Mouse (Mus musculus): Measurements from ENCODE around the gene Hpf1.

Gene Hpf1

DNA sequence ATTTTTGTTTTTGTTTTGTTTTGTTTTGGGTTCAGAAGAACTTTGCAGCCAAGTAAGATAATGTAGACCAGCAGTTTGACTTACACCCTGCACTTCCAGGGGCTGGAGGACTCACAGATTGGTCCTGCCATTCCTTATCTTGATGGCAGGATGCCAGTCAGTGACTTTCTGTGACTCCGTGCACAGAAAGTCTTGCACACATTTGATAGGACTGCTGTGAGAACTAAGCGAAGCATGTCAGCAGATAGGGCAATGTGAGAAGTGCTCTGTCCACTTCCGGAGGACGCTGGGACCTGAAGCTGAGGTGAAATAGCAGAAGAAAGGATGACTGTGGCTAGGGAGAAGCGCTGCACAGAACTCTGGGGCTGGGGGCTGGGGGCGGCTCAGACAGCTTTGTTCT is 5.7 kb downstream of the Hpf1 start:
- DNase-seq (ENCODE audit: low spot score in 2 of 2), result peak in 1 of 2 experiments; percentile 46

DNA sequence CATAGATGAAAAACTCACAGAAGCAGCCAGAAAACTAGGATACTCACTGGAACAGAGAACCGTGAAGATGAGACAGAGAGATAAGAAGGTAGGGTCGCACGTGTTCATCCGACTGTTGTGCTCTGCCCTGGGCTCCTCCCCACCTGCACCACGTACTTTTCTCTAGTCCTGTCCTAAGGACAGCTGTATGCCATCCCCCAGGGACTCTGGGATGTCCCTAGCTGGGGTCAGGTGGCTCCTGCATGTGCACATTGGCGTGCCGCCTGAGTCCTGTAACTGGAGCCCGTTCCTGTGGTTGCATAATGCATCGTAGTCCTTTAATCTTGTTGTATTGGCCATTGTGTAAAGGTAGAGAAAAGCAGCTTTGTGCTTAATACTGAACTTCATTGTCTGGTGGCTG is 9.9 kb downstream of the Hpf1 start:
- no peak for DNase-seq (ENCODE audit: low spot score in 2 of 2)

- DNase-seq (ENCODE audit: low spot score in 2 of 2), result no peak
These were observed 21.9 kb downstream of the Hpf1 start for GRCm38 (mm10) chr8:60912081-60912480.

DNA sequence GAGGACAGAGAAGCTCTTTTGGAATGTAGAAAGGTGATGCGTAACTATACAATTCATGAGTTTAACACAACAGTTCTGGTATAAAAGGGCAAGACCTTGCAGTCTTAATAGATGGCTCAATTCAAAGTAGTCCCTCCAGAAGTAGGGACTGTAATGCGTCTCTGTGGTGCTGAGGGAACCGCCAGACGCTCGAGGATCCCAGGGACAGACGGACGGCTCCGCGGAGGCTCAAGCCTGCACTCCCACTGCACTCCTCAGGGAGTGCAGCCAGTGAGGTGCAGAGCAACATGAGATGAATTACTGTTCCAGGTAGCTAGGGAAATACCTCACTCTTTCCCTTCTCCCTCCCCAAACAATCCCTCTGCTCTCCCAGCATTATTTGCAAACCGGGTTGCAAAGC is 22.3 kb downstream of the Hpf1 start:
- DNase-seq (ENCODE audit: low spot score in 2 of 2), result no peak

GRCm38 (mm10) chr8:60919069-60919468 is 28.9 kb downstream of the Hpf1 start:
- DNase-seq (ENCODE audit: low spot score in 2 of 2), result no peak

DNA sequence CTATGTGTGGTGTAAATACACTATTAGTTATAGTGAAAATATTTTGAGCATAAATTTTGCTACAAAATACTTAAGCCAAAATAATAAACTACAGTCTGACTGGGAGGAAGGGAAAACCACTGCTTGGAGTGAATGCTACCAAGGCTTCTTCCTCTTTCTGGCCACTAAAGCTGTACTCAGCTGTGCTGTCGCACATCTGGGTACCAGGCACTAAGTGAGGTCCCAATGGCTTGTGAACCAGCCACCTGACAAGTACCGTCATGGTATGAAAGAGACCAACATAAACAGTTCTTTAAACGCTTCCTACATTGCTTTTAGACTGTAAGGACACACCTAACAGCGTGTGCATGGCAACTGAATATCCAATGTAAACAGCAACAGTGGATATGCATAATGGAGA is 30.0 kb downstream of the Hpf1 start:
- peak in 1 of 2 experiments; percentile 25 for DNase-seq (ENCODE audit: low spot score in 2 of 2)

GRCm38 (mm10) chr8:60933617-60934016 is 43.4 kb downstream of the Hpf1 start:
- DNase-seq (ENCODE audit: low spot score in 2 of 2), result no peak

DNA sequence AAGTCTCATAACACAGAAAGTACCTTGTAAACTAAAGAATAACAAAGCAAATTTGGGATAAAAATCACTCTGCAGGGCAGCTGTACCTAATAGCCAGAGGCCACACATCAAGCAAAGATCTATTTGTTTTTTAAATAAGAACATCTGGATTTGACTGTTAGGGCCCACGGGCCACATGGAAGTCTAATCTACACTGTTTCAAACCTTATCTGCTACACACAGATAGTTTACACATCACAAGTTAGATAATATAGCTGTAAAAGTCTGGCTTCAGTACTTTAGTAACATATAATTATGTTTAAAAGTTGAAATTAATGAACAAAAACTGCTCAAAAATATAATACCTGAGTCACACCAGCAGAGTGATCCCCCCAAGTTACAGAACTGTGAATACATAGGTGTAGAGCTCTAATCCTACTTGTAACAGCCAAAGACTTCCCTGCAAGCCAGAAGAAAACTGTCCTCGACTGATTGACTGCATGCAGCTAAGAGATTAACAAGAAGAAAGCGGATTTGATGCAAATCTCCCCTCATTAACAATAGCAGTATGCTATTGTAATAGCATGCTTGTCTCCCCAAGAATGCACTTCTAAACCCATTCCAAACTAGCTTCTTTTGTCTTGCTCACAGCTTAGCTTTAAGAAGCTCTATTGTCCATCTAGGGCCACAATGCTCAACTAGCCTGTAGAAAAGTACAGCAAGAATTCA is 48.7 kb downstream of the Hpf1 start:
- no peak for DNase-seq (ENCODE audit: low spot score in 2 of 2)

DNA sequence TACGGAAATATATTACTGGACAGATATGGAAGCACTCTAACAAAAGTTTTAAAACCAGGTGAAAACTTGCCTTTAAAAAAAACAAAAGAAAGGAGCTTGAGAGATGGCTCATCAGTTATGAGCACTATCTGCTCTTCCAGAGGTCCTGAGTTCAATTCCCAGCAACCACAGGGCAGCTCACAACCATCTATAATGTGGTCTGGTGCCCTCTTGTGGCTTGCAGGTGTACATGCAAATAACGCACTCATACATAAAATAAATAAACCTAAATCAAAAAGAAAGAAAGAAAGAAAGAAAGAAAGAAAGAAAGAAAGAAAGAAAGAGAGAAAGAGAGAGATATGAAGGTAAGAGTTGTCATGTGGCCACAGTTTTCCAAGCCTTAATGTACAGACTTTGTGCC is 52.6 kb downstream of the Hpf1 start:
- DNase-seq (ENCODE audit: low spot score in 2 of 2), result peak in 1 of 2 experiments; percentile 55

DNA sequence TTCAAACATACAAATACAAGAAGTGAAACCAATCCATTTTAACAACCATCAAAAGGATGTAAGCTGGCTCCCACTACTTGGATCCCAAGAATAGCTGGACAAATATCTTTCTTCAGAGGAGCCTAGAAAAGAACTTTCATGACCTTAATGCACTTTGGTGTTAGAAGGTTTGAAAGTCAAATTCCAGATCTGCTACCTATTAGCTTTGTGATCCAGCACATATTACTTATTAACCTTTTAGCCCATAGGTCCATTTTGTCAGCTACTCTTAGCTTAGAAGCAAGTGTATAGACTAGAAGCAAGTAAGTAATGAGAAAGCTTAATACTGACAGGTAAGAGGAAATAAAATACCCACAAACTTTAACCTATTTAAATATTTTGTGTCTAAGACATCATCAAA is 57.3 kb downstream of the Hpf1 start:
- no peak for DNase-seq (ENCODE audit: low spot score in 2 of 2)

DNA sequence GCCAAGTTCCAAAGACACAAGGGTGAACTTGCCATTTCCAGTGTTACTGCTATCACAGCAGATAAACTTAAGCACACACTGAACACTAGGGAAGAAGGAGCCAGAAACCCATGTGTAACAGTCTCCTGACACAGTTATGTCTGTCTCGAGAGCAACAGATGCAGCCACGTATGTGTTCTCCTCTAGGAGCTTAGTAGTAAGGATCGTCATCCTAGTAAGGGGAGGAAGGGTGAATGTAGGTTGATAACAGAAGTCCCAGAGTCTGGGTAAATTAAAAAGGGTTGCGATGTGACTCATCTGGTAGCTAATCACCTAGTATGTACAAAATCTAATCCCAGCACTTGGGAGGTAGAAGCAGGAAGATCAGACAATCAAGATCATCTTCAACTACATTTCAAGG is 59.6 kb downstream of the Hpf1 start:
- peak in 1 of 2 experiments; percentile 22 for DNase-seq (ENCODE audit: low spot score in 2 of 2)

GRCm38 (mm10) chr8:60951271-60951670 is 61.1 kb downstream of the Hpf1 start:
- DNase-seq (ENCODE audit: low spot score in 2 of 2), result peak in 1 of 2 experiments; percentile 30

- peak in 1 of 2 experiments; percentile 30 for DNase-seq (ENCODE audit: low spot score in 2 of 2)
These were observed 61.5 kb downstream of the Hpf1 start for GRCm38 (mm10) chr8:60951757-60952156.

- DNase-seq (ENCODE audit: low spot score in 2 of 2), result peak in 1 of 2 experiments; percentile 17
These were observed 62.6 kb downstream of the Hpf1 start for GRCm38 (mm10) chr8:60952803-60953202.

DNA sequence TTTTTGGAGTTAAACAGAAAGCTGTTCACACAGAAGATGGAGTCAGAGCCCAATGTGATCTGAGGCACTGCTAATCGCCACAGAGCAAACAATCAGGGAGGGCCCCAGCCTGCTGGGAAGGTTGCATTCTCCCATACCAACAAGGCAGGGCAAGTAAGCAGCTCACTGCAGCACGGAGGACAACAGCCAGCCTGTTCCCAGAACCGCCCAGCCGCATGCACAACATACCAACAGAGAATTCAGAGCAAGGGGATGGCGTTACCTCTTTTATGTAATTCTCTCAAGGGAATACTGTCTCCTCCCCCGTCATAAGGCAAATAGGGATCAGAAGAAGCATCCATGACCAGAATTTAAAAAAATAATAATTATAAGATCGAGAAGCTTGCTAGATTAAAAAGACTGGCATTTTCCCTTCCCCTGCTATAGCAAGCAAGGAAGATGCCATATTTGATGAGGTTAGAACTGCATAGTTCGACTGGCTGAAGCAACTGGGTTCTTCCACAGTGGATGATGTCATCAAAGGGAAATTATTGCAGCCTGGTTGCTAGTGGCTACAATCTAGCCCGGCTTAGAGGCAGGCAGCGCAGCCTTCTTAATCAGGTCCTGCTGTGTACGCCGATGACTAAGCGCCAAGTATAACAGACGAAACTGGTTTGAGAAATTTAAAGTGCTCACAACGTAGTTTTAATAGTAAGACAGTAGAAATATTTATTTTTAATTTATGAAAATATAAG is 64.2 kb downstream of the Hpf1 start:
- DNase-seq (ENCODE audit: low spot score in 2 of 2), result peak; percentile 74 to 81

GRCm38 (mm10) chr8:60956847-60957246 is 66.6 kb downstream of the Hpf1 start:
- peak; percentile 47 to 64 for DNase-seq (ENCODE audit: low spot score in 2 of 2)

All from spleen, postnatal 4 days (tissue).